Mouse (Mus musculus) embryo, embryonic 10.5 days (tissue): Measurements from ENCODE around the gene Lst1.

ENCODE experiments used
- DNase-seq: peaks from one replicate; pipeline ENCODE4 v3.0.0-alpha.2; 2015; ENCODE audit warnings: low spot score

The Lst1 gene

DNA sequence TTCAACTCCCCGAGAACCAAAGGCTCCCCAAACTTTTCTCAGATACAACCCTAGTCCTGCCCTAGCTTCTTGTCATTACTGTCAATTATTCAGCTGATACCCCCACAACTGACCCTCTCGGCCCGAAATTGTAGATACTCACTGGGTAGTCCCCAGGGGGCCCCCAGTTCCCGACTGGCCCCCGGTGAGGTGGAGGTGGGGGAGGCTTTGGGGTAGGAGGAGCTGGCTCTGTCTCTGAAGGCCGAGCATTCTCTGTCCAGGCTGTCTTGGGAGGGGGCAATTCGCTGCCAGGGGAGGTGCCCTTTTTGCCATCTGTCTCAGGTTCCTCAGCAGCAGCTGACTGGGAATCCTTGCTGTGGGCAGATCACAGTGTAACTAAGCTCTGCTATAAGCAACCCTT is 28.6 kb downstream of the Lst1 start:
- no peak for DNase-seq

DNA sequence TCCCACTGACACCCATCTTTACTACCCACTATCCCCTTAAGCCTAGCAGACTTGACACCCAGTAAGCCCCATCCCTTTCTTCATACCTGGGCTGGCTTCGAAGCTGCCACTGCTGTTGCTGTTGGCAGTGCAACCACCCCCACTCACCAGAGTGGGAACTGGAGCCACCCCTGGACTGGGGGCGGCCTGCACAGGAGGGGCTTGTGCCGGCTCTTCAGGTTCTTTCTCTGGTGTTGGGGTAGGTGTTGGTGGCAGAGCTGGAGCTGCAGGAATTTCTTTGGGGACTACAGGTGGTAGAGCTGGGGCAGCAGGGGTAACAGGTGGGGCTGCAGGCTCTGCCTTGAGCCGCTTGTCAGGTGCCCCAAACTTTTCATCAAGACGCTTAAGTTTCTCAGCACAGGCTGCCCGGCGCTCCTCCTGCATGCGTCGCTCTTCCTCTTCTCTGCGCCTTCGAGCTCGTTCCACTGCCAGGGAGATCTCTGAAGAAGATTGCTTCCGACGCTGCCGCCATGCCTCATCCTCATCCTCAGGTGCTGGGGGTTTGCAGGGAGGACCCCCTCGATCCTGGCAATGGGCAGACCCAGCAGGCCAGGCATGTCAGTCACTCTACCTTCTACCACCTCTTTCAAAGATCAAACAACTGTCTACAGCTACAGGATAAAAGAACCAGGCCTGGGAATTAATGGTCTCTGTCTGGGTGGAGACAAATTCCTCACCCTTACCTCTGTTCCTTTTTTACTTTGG is 29.2 kb downstream of the Lst1 start:
- no peak for DNase-seq

DNA sequence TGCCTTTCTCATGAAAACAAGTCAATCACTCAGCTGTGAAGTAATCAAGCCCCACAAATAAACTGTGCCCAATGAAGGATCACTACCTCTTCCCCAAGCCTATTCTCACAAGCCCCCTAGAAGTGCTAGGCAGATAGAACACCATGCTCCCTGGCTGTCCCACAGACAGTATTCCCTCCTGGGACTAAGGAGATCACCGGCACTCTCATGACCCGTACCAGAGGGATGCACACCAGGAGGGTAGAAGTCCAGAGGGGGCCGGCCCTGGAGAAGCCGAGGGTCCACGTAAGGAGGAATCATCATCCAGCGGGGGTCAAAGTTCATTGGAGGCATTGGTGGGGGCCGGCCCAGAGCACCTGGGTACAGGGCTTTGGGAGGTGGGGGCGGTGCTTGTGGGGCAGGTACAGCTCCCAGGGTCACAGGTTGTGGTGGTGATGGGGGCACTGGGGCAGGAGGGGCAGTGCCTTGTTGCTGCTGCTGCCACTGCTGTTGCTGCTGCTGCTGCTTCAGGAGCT is 30.5 kb downstream of the Lst1 start:
- DNase-seq, result no peak

DNA sequence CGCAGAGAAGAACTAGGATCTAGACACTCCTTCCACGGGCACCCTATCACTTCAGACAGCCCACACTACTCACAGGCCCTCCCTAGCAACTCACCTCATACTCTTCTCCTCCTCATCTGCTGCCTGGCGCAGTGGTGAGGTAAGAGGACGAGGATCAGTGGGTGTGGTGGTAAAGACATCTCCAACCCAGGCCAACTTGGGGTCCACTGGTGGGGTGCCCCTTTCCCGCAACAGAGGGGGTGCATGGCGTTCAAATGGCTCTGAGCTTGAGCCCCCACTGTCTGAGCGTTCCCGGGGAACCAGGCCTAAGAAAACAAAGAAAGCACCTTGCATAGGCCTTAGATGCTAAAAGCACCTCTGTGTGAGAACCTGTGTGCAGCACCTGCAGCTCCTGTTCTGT is 31.0 kb downstream of the Lst1 start:
- DNase-seq, result no peak

DNA sequence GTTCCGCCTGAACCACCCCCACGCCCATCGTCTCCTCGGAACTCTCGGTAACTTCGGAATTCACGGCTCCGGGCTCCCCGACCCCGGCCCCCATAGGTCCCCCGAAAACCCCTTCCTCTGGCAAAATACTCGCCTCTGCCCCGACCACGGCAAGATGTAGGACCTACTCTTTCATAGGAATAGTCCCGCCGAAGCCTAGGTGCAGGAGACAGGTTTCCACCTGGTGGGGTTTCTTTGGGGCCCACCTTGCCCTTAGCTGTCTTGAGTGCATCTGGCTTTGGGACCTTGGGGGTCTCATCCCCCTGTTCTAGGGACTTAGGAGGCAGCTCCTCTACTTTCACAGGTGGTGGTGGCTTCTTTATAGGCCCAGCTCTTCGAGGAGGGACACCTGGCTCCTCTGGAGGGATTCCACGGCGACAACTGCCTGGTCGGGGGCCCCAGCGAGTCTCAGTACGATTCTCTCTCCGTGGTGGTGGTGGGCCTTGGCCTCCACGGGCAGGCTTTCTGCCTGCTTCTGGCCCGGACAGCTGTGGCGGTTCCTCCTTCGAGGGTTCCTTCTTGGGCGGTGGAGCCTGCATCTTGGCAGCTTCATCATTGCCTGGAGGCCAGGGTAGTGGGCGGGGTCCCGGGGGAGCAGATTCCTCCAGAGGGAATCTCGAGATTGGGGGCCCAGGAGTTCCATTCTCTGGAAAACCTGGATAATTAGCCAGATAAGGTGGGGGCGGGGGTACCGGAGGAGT is 31.6 kb downstream of the Lst1 start:
- DNase-seq, result no peak

DNA sequence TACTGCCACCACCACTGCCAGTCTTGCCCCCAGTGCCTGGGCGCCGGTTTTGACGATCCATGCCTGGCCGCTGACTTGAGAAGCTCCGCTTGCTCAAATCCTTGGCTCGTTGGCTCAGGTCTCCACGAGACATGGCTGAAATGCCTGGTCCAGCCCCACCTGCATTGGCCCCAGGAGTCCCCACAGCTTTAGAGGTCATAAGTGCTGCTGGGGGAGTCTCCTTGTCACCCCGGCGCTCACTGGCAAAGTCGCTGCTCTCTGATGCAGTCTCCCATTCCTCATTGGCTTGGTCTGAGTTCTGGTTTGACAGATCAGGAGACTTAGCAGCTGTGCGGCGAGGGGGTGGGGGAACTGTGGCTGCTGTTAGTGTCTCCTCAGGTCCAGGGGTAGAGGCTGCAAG is 32.8 kb downstream of the Lst1 start:
- DNase-seq, result no peak

DNA sequence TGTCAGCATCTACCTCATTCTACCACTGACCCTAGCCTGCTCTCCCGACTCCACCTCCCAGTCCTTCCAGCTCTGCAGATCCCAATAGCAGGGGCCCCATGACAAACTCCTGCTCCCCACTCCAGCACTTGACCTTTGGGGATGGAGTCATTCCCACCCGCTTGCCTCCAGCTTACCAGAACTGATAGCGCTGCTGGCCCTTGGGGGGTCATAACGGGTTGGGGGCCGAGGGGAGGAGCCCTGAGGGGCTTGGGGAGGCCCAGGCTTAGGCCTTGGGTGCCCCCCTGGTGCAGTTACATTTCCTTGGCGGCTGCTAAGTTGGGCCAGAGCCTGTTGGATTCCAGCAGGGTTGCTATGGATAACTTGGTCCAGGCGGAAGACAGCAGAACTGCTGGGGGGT is 33.6 kb downstream of the Lst1 start:
- DNase-seq, result no peak

DNA sequence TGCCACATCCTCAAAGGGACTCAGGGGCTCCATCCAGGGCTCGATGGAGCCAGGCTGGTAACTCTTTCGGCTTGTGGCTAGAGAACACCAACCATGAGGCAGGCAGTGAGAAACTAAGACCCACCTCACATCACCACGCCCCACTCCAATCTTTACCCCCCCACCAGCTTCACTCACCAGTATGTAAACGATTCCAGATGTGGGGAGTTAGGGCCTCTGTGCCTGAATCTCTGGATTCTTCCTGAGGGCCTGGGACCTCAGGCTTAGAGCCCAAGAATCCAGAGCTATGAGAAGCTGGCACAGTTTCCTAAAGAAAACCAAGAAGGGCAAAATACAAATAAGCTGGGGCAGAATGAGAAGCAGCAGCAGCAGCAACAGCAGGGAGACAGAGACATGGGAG is 34.3 kb downstream of the Lst1 start:
- DNase-seq, result no peak

DNA sequence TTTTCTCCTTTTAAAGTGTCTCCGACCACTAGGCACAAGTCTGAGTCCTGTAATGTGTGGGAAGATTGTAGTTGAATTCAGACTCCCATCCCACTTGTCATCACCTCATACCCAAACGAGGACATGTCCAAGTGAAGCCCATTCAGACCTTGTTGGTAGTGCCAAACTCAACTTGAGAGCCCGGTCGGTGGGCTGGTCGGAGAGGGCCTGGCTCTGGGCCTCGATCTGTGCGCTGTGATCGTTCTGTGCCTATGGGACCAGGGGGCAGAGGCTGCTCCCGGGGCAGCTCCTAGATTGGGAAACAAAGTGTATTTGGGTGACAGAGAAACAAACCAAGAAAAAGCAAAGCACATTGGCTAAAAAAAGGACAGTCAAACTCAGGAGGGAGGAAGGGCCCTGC is 35.2 kb downstream of the Lst1 start:
- no peak for DNase-seq

DNA sequence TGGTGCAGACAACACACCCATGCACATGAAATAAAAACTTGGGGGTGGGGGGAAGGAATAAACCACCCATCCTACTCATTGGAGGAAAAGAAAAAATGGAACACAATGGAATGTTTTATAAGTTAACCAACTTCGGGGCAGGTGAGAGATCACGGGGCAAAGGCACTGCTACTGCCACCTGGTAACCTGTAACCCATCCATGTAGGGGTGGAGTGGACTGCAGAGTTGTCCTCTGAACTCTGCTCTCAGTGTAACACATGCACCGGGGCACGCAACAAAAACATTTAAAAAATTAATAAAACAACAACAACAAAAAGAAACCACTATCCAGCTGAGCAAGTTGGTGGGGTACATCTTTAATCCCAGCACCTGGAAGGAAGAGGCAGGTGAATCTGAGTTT is 36.1 kb downstream of the Lst1 start:
- DNase-seq, result no peak

DNA sequence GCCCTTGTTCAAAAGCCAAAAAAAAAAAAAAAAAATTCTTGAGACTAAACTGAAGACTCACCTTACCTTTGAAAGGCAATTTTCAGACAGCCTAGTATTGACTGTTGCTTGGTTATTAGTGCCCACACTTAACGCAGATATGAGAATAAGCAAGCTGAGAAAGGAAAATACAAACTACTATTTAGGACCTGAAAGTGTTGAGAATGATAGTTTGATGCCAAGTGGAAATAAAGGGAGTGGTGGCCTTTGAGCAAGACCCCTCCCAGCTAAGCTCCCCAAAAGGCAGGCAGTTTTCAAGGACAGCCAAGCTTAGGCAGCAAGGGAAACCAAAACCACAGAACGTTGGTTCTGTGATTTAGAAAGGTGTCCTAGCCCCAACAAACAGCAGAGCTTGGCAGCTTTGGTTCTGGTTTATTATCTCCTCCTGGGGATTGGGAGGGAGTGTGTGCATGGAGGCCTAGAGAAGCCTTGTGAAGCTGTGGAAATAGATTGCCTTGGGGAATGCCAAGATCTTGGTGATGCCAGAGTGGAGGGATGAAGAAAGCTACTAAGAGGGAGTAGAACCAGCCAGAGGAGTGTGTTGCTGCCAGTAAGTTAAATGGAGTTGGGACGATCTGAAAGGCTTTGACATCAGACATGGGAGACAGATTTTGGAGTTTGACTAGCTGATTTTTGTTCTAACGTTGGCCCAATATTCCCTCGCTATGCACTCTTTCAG is 40.2 kb downstream of the Lst1 start:
- DNase-seq, result no peak

DNA sequence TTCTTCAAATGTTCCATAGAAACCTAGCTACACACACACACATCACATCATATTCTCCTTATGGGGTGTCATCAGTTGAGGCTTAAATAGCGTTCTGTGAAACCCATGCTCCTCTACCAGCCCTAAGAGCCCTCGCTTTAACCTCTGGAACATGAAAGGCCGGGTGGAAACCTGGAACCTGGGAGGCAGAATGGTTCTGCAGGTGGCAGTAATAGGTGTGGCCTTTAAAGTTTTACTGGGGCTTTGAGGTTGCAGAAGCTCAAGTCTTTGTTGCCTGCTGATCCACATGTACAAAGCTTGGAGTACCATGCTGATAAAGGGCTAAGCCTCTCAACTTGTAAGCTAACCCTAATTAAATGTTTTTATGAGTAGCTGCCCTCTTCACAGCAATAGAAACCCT is 40.9 kb downstream of the Lst1 start:
- no peak for DNase-seq

DNA sequence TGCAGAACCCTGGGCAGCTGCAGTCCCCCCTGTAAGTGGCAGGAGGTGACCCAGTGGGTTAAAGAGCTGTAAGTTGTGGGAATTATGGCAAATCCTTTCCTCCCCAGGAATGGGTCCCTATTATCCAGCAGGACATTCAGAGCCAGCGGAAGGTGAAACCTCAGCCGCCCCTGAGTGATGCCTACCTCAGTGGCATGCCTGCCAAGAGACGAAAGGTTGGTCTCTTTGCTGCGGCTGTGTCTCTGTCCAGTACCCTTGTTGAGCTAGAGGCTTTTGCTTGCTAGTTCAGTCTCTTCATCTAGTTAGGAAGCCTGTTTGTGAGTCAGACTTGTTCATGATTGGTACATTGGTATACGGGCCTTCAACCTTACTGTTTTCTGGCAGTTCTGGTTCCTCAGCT is 42.1 kb downstream of the Lst1 start:
- DNase-seq, result no peak

DNA sequence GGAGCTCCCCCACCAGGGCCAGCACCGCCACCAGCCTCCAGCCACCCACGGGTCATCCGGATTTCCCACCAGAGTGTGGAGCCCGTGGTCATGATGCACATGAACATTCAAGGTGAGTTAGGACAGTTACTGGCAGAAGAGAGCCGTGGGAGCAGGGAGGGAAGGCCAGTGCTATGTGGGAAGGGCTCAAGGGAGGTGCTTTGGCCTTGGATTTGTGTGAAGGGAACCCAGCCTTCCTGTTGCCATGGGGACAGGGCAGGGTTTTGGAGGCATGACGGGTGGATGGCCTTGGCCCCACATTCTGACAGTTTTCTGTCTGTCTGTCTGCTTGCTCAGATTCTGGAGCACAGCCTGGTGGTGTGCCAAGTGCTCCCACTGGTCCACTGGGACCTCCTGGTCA is 46.3 kb downstream of the Lst1 start:
- DNase-seq, result no peak

DNA sequence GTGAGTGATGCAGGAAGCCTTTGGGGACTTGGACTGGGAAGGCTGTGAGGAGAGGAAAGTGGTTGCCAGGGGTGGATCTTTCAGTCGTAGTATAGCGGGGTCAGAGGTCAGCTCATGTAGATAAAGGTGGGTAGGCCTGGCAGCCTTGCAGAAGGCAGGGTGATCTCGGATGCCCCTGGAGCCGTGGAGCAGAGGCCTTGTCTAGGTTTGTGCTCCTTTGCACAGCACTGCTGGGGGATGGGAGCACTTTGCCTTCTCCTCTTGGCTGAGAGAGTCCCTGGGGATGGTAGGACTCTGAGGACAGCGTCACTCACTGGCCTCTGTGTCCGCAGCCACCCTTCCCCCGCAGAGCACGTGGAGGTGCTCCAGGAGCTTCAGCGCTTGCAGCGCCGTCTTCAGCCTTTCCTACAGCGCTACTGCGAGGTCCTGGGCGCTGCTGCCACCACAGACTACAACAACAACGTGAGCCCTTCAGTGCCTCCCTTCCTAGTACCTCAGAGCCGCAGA is 47.7 kb downstream of the Lst1 start:
- no peak for DNase-seq

DNA sequence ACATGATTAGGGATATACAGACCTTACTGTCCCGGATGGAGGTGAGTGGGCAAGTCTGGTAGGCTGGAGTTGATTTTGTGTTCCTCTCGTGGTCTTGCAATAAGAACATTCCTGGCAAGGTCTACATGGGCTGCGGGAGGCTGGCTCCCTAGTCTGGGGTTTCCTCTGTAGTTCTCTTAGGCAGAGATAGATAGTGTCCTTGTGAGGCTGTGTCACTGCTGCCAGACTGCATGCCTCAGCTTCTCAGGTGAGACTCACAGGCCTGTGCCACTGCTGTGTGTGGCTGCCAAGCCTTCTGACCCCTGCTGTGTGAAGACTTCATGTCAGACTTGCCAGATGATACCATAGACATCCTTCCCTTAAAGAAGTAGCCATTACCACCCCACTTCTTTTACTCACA is 49.0 kb downstream of the Lst1 start:
- DNase-seq, result no peak

DNA sequence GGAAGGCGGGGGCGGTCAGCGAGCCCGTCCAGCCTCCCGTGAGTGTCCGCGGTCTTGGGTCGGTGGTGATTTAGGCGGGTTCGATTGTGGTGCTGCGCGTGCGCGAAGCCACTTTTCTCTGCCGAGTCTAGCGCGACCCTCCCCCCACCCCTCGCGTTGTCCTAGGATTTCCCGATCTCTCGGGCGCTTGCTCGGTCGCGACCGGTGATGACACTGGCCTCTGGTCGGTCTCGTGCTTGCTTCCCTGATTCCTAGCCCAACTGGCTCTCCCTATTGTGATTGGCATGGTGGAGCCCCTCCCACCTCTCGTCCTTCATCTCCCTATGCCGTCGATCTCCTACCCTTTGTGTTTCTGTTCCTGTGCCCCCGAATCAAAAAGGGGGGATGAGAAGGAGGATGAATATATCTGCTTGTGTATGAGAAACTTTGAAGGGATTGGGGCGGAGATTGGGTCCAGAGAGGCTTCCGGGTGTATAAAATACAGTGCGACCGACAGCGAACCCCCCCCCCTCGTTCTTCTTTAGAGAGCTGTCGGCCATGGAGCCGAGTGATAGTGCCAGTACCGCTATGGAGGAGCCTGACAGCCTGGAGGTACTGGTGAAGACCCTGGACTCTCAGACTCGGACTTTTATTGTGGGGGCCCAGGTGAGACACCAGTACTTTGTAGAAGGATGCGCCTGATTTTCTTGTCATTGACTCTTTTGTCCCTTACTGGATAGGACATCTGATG is 52.5 kb downstream of the Lst1 start:
- no peak for DNase-seq
